21 mouse cellular contexts compared by ENCODE assay signal in genomic region chr8:122089186-122089700, GRCm38 (mm10).
DNase-seq lines count a peak whose midpoint lies in the region; ATAC-seq and TF ChIP-seq lines count a peak whose summit lies in the region.
"Had no signal": no experiment of that assay in that cellular context is flagged by ENCODE, and none has a peak within 500 bp of the region (broad histone marks: within the 10 kb centered on the region; RNA-seq: fewer than 3 reads in every experiment).

No protein-coding gene starts in this region.

- TF ChIP-seq EP300 in lung, postnatal 0 days (IDR thresholded peaks at IDR 0.05), result no peak

- ATAC-seq in heart, embryonic 13.5 days (ENCODE audit: extremely low read depth, insufficient number of reproducible peaks, low FRiP score, low TSS enrichment), result no peak
- ATAC-seq in lung, postnatal 0 days, result peak; percentile 23; the same call in 1 of the 2 replicates
- ATAC-seq: activated CD4-positive, CD25-positive, alpha-beta regulatory T cell, adult 4 months; CD4-positive, CD25-positive, alpha-beta regulatory T cell, adult 4 months; forebrain, embryonic 13.5 days; forebrain, embryonic 15.5 days; Patski had no signal

- no peak for TF ChIP-seq CTCF in kidney, adult 2 months (conservative IDR thresholded peaks at IDR 0.05; ENCODE audit: insufficient read depth, insufficient read length, low read depth, low read length)
- no peak for TF ChIP-seq CTCF in lung, postnatal 0 days (IDR thresholded peaks at IDR 0.05)

- DNase-seq in heart, adult 18-20 months, result no peak
- peak; percentile 53 for DNase-seq in kidney, postnatal 10 days
- no peak for DNase-seq in kidney, adult 2 months
- peak; percentile 70 for DNase-seq in lung, postnatal 0 days (ENCODE audit: low spot score)
- no peak for DNase-seq in lung, adult 18-20 months
- DNase-seq: adrenal gland, adult 8-10 months; B cell, adult 2 months; cerebellum, adult 11-12 months; cerebellum, adult 2 months; cerebellum, adult 9-10 months; cerebellum, postnatal 10 days; cerebellum, postnatal 25 days had no signal

- no peak overlapping the region for H3K4me2 ChIP-seq in heart, embryonic 13.5 days
- no peak overlapping the region for H3K4me2 ChIP-seq in lung, postnatal 0 days (replicated peaks; ENCODE audit: low read depth, low read length)
- H3K4me2 ChIP-seq: embryonic facial prominence, embryonic 12.5 days; forebrain, embryonic 13.5 days; forebrain, embryonic 15.5 days had no signal

- no peaks in the 10 kb centered on the region for H3K9me3 ChIP-seq in heart, embryonic 13.5 days
- H3K9me3 ChIP-seq in lung, postnatal 0 days (ENCODE audit: low read length), result no peaks in the 10 kb centered on the region
- H3K9me3 ChIP-seq: embryonic facial prominence, embryonic 10.5 days; embryonic facial prominence, embryonic 12.5 days; forebrain, embryonic 13.5 days; forebrain, embryonic 15.5 days; G1E had no signal

- H3K27me3 ChIP-seq in heart, embryonic 13.5 days (replicated peaks), result peaks cover 8% of the 10 kb centered on the region
- no peaks in the 10 kb centered on the region for H3K27me3 ChIP-seq in kidney, adult 2 months (replicated peaks; ENCODE audit: control insufficient read depth, insufficient read depth, low read length)
- no peaks in the 10 kb centered on the region for H3K27me3 ChIP-seq in lung, postnatal 0 days (replicated peaks; ENCODE audit: insufficient read depth, low read length)
- H3K27me3 ChIP-seq: embryonic facial prominence, embryonic 12.5 days; forebrain, embryonic 15.5 days; Patski had no signal

- H3K4me1 ChIP-seq in heart, embryonic 13.5 days, result no peaks in the 10 kb centered on the region
- no peaks in the 10 kb centered on the region for H3K4me1 ChIP-seq in kidney, adult 2 months (ENCODE audit: control insufficient read depth, insufficient read depth, low read length)
- H3K4me1 ChIP-seq in lung, postnatal 0 days (ENCODE audit: insufficient read depth, low read depth, low read length), result no peaks in the 10 kb centered on the region
- H3K4me1 ChIP-seq: forebrain, embryonic 13.5 days; forebrain, embryonic 15.5 days had no signal

- H3K27ac ChIP-seq in heart, embryonic 13.5 days (replicated peaks), result 0 out of 2 replicates have a peak overlapping the region, but pooled peaks have one; percentile 12
- no peak overlapping the region for H3K27ac ChIP-seq in kidney, adult 2 months (ENCODE audit: insufficient read depth, low read depth, low read length)
- H3K27ac ChIP-seq in lung, postnatal 0 days (ENCODE audit: low read length), result no peak overlapping the region
- H3K27ac ChIP-seq: embryonic facial prominence, embryonic 10.5 days; embryonic facial prominence, embryonic 12.5 days; forebrain, embryonic 13.5 days; forebrain, embryonic 15.5 days had no signal

- H3K36me3 ChIP-seq in heart, embryonic 13.5 days, result no peaks in the 10 kb centered on the region
- H3K36me3 ChIP-seq in kidney, adult 2 months (ENCODE audit: control insufficient read depth, insufficient read depth, low read length), result no peaks in the 10 kb centered on the region
- no peaks in the 10 kb centered on the region for H3K36me3 ChIP-seq in lung, postnatal 0 days (ENCODE audit: insufficient read depth, low read length)
- H3K36me3 ChIP-seq: embryonic facial prominence, embryonic 10.5 days; embryonic facial prominence, embryonic 12.5 days; forebrain, embryonic 15.5 days; G1E had no signal

- no peak for TF ChIP-seq POLR2A in kidney, adult 2 months (IDR thresholded peaks at IDR 0.05; ENCODE audit: low read depth, low read length)

- no peak overlapping the region for H3K4me3 ChIP-seq in heart, embryonic 13.5 days
- no peak overlapping the region for H3K4me3 ChIP-seq in kidney, adult 2 months (ENCODE audit: insufficient read depth, low read depth, low read length)
- no peak overlapping the region for H3K4me3 ChIP-seq in lung, postnatal 0 days (ENCODE audit: low read depth, low read length)
- H3K4me3 ChIP-seq: embryonic facial prominence, embryonic 10.5 days; embryonic facial prominence, embryonic 12.5 days; forebrain, embryonic 13.5 days; forebrain, embryonic 15.5 days had no signal

- 74% methylated on average over 7 of the region's 7 CpGs for WGBS in heart, embryonic 13.5 days
- 60% methylated on average over 7 of the region's 7 CpGs for WGBS in kidney, adult 2 months
- WGBS in lung, postnatal 0 days, result 65% methylated on average over 7 of the region's 7 CpGs

- no peak overlapping the region for H3K9ac ChIP-seq in heart, embryonic 13.5 days
- H3K9ac ChIP-seq in lung, postnatal 0 days (replicated peaks; ENCODE audit: low read depth), result no peak overlapping the region
- H3K9ac ChIP-seq: embryonic facial prominence, embryonic 12.5 days; forebrain, embryonic 13.5 days; forebrain, embryonic 15.5 days had no signal

Comparison
In these comparisons a context has a peak if more than half of its experiments do, and no peak if none do; other contexts are left out.
1. DNase-seq: peak in kidney, postnatal 10 days (single experiment) and lung, postnatal 0 days (single experiment); none in heart, adult 18-20 months (0 of 2), kidney, adult 2 months (single experiment) and lung, adult 18-20 months (0 of 2).